Comparison of ENCODE assay signal across 18 mouse cellular contexts in the genomic region with DNA sequence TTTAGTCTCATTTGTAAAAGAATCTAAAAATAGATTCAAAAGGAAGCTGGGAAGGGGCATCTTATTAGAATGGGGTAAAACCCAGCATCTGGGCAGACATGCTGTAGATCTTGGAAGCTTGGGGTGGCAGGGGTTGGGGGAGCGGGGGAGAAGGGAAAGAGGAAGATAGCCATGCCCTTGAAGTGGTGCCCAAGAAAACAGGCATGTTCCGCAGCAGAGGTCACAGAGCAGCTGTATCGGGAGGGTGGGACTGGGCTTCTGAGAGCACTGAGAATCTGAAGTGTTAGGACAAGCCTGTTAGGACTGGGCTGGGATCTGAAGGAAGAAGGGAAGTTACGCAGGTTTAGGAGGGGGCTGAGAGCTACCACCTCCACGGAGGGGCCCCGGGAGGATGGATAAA.
DNase-seq lines count a peak whose midpoint lies in the region; ATAC-seq and TF ChIP-seq lines count a peak whose summit lies in the region.
"Had no signal": no experiment of that assay in that cellular context is flagged by ENCODE, and none has a peak within 500 bp of the region (broad histone marks: within the 10 kb centered on the region; RNA-seq: fewer than 3 reads in every experiment).

No protein-coding gene starts in this region.

- peaks cover 17% of the 10 kb centered on the region for H3K4me1 ChIP-seq in forebrain, embryonic 14.5 days (ENCODE audit: control insufficient read depth, insufficient read depth, low read length)
- H3K4me1 ChIP-seq in forebrain, embryonic 16.5 days (replicated peaks; ENCODE audit: control insufficient read depth, insufficient read depth, low read length), result peaks cover 20% of the 10 kb centered on the region
- peaks cover 36% of the 10 kb centered on the region for H3K4me1 ChIP-seq in hindbrain, embryonic 10.5 days (replicated peaks)
- peaks cover 4% of the 10 kb centered on the region; the same call in 1 of the 2 replicates for H3K4me1 ChIP-seq in hindbrain, postnatal 0 days (ENCODE audit: insufficient read depth, low read length)
- peaks cover 27 to 67% of the 10 kb centered on the region in 2 experiments for H3K4me1 ChIP-seq in CH12.LX (ENCODE audit: control insufficient read depth in 1 of 2, insufficient read depth in 2 of 2)
- H3K4me1 ChIP-seq in hindbrain, embryonic 12.5 days, result peaks cover 32% of the 10 kb centered on the region

- TF ChIP-seq POLR2A in CH12.LX (IDR thresholded peaks at IDR 0.05; ENCODE audit: low read depth, low read length), result peak; percentile 29; the same call in 1 of the 2 replicates

- TF ChIP-seq EP300 in CH12.LX (IDR thresholded peaks at IDR 0.05; ENCODE audit: low read length), result no peak

- TF ChIP-seq CTCF in hindbrain, postnatal 0 days (IDR thresholded peaks at IDR 0.05; ENCODE audit: low read depth), result no peak
- TF ChIP-seq CTCF in CH12.LX (conservative IDR thresholded peaks at IDR 0.05 in 1 of 2, IDR thresholded peaks at IDR 0.05 in 1 of 2; ENCODE audit: low read depth in 2 of 2, low read length in 2 of 2), result no peak

- no peak for DNase-seq in forebrain, embryonic 14.5 days (ENCODE audit: low spot score)
- DNase-seq in hindbrain, embryonic 10.5 days (ENCODE audit: low spot score), result no peak
- DNase-seq in hindbrain, postnatal 0 days (ENCODE audit: low spot score), result no peak
- no peak for DNase-seq in CH12.LX (ENCODE audit: extremely low read depth)
- no peak for DNase-seq in urinary bladder, postnatal 10 days (ENCODE audit: low spot score)
- no peak for DNase-seq in yolk sac, embryonic 10.5 days (ENCODE audit: low spot score)
- DNase-seq: adrenal gland, postnatal 10 days; B cell, adult 2 months; cerebellum, adult 9-10 months; gastrocnemius, postnatal 25 days; kidney, adult 18-20 months; kidney, postnatal 25 days; layer of hippocampus, adult 9-11 months; lung, postnatal 36 days; right cerebral cortex, postnatal 14 days had no signal

- H3K4me2 ChIP-seq in forebrain, embryonic 14.5 days (ENCODE audit: low read length), result no peak overlapping the region
- H3K4me2 ChIP-seq in forebrain, embryonic 16.5 days (ENCODE audit: low read length), result no peak overlapping the region
- H3K4me2 ChIP-seq in hindbrain, postnatal 0 days (ENCODE audit: low read depth, low read length), result no peak overlapping the region
- peak overlapping the region; percentile 41 for H3K4me2 ChIP-seq in CH12.LX (ENCODE audit: insufficient read depth, low read depth, poor library complexity, severe bottlenecking)
- H3K4me2 ChIP-seq in hindbrain, embryonic 12.5 days (replicated peaks), result no peak overlapping the region
- H3K4me2 ChIP-seq: hindbrain, embryonic 15.5 days had no signal

- in situ Hi-C loops in CH12.LX (cut with MboI; ENCODE audit: low pct_ligation_motif_present, low pct_unique_long_range_greater_than_20kb, low sequenced_read_pairs), result no loop called here

- no peak for TF ChIP-seq RAD21 in CH12.LX (IDR thresholded peaks at IDR 0.05; ENCODE audit: low read depth, low read length)

- no peaks in the 10 kb centered on the region for H3K9me3 ChIP-seq in forebrain, embryonic 14.5 days (replicated peaks; ENCODE audit: control insufficient read depth, low read length)
- no peaks in the 10 kb centered on the region for H3K9me3 ChIP-seq in forebrain, embryonic 16.5 days (ENCODE audit: control insufficient read depth, low read length)
- no peaks in the 10 kb centered on the region for H3K9me3 ChIP-seq in hindbrain, embryonic 10.5 days
- H3K9me3 ChIP-seq in hindbrain, postnatal 0 days (ENCODE audit: low read length), result no peaks in the 10 kb centered on the region
- H3K9me3 ChIP-seq in CH12.LX (replicated peaks; ENCODE audit: low read length), result no peaks in the 10 kb centered on the region
- no peaks in the 10 kb centered on the region for H3K9me3 ChIP-seq in hindbrain, embryonic 12.5 days (replicated peaks)
- H3K9me3 ChIP-seq: hindbrain, embryonic 15.5 days had no signal

- no peak for ATAC-seq in forebrain, embryonic 14.5 days
- no peak for ATAC-seq in forebrain, embryonic 16.5 days
- ATAC-seq in hindbrain, postnatal 0 days, result no peak
- ATAC-seq in hindbrain, embryonic 12.5 days (ENCODE audit: low FRiP score), result peak; percentile 21; the same call in 1 of the 2 replicates

- H3K36me3 ChIP-seq in forebrain, embryonic 14.5 days (ENCODE audit: control insufficient read depth, insufficient read depth, low read length), result no peaks in the 10 kb centered on the region
- H3K36me3 ChIP-seq in forebrain, embryonic 16.5 days (ENCODE audit: control insufficient read depth, insufficient read depth), result no peaks in the 10 kb centered on the region
- no peaks in the 10 kb centered on the region for H3K36me3 ChIP-seq in hindbrain, embryonic 10.5 days
- no peaks in the 10 kb centered on the region for H3K36me3 ChIP-seq in hindbrain, postnatal 0 days (ENCODE audit: insufficient read depth, low read length)
- H3K36me3 ChIP-seq in CH12.LX (replicated peaks in 1 of 2; ENCODE audit: control insufficient read depth in 1 of 2, insufficient read depth in 1 of 2, low read length in 1 of 2), result no peaks in the 10 kb centered on the region
- H3K36me3 ChIP-seq in hindbrain, embryonic 12.5 days, result no peaks in the 10 kb centered on the region
- H3K36me3 ChIP-seq: hindbrain, embryonic 15.5 days had no signal

- no peak overlapping the region for H3K9ac ChIP-seq in forebrain, embryonic 14.5 days (ENCODE audit: low read length)
- no peak overlapping the region for H3K9ac ChIP-seq in forebrain, embryonic 16.5 days (replicated peaks; ENCODE audit: low read depth, low read length)
- no peak overlapping the region for H3K9ac ChIP-seq in hindbrain, postnatal 0 days (replicated peaks; ENCODE audit: low read length)
- H3K9ac ChIP-seq in CH12.LX (ENCODE audit: insufficient read depth, low read depth), result peak overlapping the region; percentile 47
- H3K9ac ChIP-seq in hindbrain, embryonic 12.5 days, result no peak overlapping the region
- H3K9ac ChIP-seq: hindbrain, embryonic 15.5 days had no signal

- H3K79me2 ChIP-seq in CH12.LX (replicated peaks; ENCODE audit: control insufficient read depth, extremely low read depth, insufficient read depth, poor library complexity, severe bottlenecking), result no peaks in the 10 kb centered on the region

- no peak overlapping the region for H3K4me3 ChIP-seq in forebrain, embryonic 14.5 days (ENCODE audit: low read depth, low read length)
- no peak overlapping the region for H3K4me3 ChIP-seq in forebrain, embryonic 16.5 days (replicated peaks; ENCODE audit: low read length)
- H3K4me3 ChIP-seq in hindbrain, embryonic 10.5 days, result no peak overlapping the region
- no peak overlapping the region for H3K4me3 ChIP-seq in hindbrain, postnatal 0 days (ENCODE audit: low read length)
- H3K4me3 ChIP-seq in CH12.LX (replicated peaks in 1 of 3; ENCODE audit: low read depth in 2 of 3, low read length in 2 of 3, poor library complexity in 1 of 3), result no peak overlapping the region
- no peak overlapping the region for H3K4me3 ChIP-seq in hindbrain, embryonic 12.5 days
- H3K4me3 ChIP-seq: hindbrain, embryonic 15.5 days had no signal

- WGBS in forebrain, embryonic 14.5 days, result 66% methylated on average over 6 of the region's 6 CpGs
- WGBS in forebrain, embryonic 16.5 days, result 58% methylated on average over 6 of the region's 6 CpGs
- 55% methylated on average over 6 of the region's 6 CpGs for WGBS in hindbrain, embryonic 10.5 days
- WGBS in hindbrain, postnatal 0 days, result 43% methylated on average over 6 of the region's 6 CpGs
- WGBS in hindbrain, embryonic 12.5 days, result 53% methylated on average over 6 of the region's 6 CpGs

- H3K27ac ChIP-seq in forebrain, embryonic 14.5 days (ENCODE audit: low read depth, low read length), result peak overlapping the region; percentile 11; the same call in 1 of the 2 replicates
- H3K27ac ChIP-seq in forebrain, embryonic 16.5 days (ENCODE audit: low read length), result no peak overlapping the region
- H3K27ac ChIP-seq in hindbrain, embryonic 10.5 days, result peak overlapping the region; percentile 86
- H3K27ac ChIP-seq in hindbrain, postnatal 0 days, result no peak overlapping the region
- H3K27ac ChIP-seq in CH12.LX (ENCODE audit: insufficient read depth, low read depth), result peak overlapping the region; percentile 79
- H3K27ac ChIP-seq in hindbrain, embryonic 12.5 days, result peak overlapping the region; percentile 78

- H3K27me3 ChIP-seq in forebrain, embryonic 14.5 days (replicated peaks; ENCODE audit: control insufficient read depth, insufficient read depth, low read length), result no peaks in the 10 kb centered on the region
- no peaks in the 10 kb centered on the region for H3K27me3 ChIP-seq in forebrain, embryonic 16.5 days (replicated peaks; ENCODE audit: control insufficient read depth, insufficient read depth, low read length)
- H3K27me3 ChIP-seq in hindbrain, embryonic 10.5 days (ENCODE audit: insufficient read depth, poor library complexity, severe bottlenecking), result no peaks in the 10 kb centered on the region
- H3K27me3 ChIP-seq in hindbrain, postnatal 0 days (ENCODE audit: insufficient read depth, low read length), result no peaks in the 10 kb centered on the region
- H3K27me3 ChIP-seq in CH12.LX (replicated peaks), result no peaks in the 10 kb centered on the region
- no peaks in the 10 kb centered on the region for H3K27me3 ChIP-seq in hindbrain, embryonic 12.5 days
- H3K27me3 ChIP-seq: hindbrain, embryonic 15.5 days had no signal

- dilution Hi-C loops in CH12.LX (cut with MboI; ENCODE audit: extremely low pct_ligation_motif_present, extremely low pct_unique_long_range_greater_than_20kb, low sequenced_read_pairs), result no loop called here

TF ChIP-seq in CH12.LX, 34 proteins besides CTCF, POLR2A, EP300 and RAD21:
- TF ChIP-seq BHLHE40 (IDR thresholded peaks at IDR 0.05; ENCODE audit: low read depth, low read length), result no peak
- TF ChIP-seq SIN3A (IDR thresholded peaks at IDR 0.05; ENCODE audit: low read length), result no peak
- TF ChIP-seq NELFE (IDR thresholded peaks at IDR 0.05; ENCODE audit: low read depth, low read length), result no peak
- TF ChIP-seq CHD2 (IDR thresholded peaks at IDR 0.05; ENCODE audit: low read length), result no peak
- no peak for TF ChIP-seq ETS1 (conservative IDR thresholded peaks at IDR 0.05; ENCODE audit: low read depth, low read length)
- no peak for TF ChIP-seq ZNF384 (IDR thresholded peaks at IDR 0.05; ENCODE audit: low read depth, low read length)
- TF ChIP-seq TCF12 (IDR thresholded peaks at IDR 0.05; ENCODE audit: low read depth, low read length), result no peak
- TF ChIP-seq NRF1 (IDR thresholded peaks at IDR 0.05; ENCODE audit: low read depth, low read length), result no peak
- TF ChIP-seq RCOR1 (conservative IDR thresholded peaks at IDR 0.05; ENCODE audit: low read depth, low read length), result no peak
- no peak for TF ChIP-seq MEF2A (IDR thresholded peaks at IDR 0.05; ENCODE audit: borderline replicate concordance, low read depth, low read length)
- TF ChIP-seq ZKSCAN1 (IDR thresholded peaks at IDR 0.05; ENCODE audit: borderline replicate concordance, low read depth, low read length), result no peak
- no peak for TF ChIP-seq MXI1 (IDR thresholded peaks at IDR 0.05; ENCODE audit: low read depth, low read length)
- no peak for TF ChIP-seq JUND (conservative IDR thresholded peaks at IDR 0.05; ENCODE audit: low read depth, low read length)
- TF ChIP-seq TBP (conservative IDR thresholded peaks at IDR 0.05; ENCODE audit: low read depth, low read length), result no peak

Comparison
In these comparisons a context has a peak if more than half of its experiments do, and no peak if none do; other contexts are left out.
1. H3K27ac ChIP-seq: peak in forebrain, embryonic 14.5 days (single experiment), hindbrain, embryonic 10.5 days (single experiment), CH12.LX (single experiment) and hindbrain, embryonic 12.5 days (single experiment); none in forebrain, embryonic 16.5 days (single experiment) and hindbrain, postnatal 0 days (single experiment).